Mouse (Mus musculus): ENCODE results near the gene Tmem54. TPM values are rescaled to one million over a fixed set of nuclear protein-coding genes. Genes with fewer than 3 reads are reported as not detected.

Tmem54 gene
- not detected for total RNA-seq (2023)

GRCm38 (mm10) chr4:129105356-129105755, at the start of gene Tmem54:
Gene Tmem54 (plus strand): TSS chr4:129105548.

GRCm38 (mm10) chr4:129058207-129059092, 46.9 kb upstream of the Tmem54 start, which contains the start of gene Rnf19b:
Gene Rnf19b (plus strand): TSS chr4:129058271.

GRCm38 (mm10) chr4:129121569-129122086, 16.3 kb downstream of the Tmem54 start, which contains the start of gene Hpca:
Gene Hpca (minus strand): TSS chr4:129122036.

GRCm38 (mm10) chr4:129136579-129137391, 31.4 kb downstream of the Tmem54 start, which contains the start of gene Fndc5:
Gene Fndc5 (plus strand): TSS chr4:129136999.

Other genes with a start within 250 kb of the Tmem54 start
- gene Trim62, start 222.0 kb upstream of the Tmem54 start, total RNA-seq (2023): 1 to 10 TPM; 2.3 to 3.0 TPM
- gene Azin2, start 143.1 kb upstream of the Tmem54 start, total RNA-seq (2023): under 1 TPM in 1 of 2 experiments, not detected in 1; 0.61 TPM
- gene Ak2, start 113.6 kb upstream of the Tmem54 start, total RNA-seq (2023): 10 to 100 TPM; 79.6 to 80.1 TPM
- gene Rnf19b, start 47.3 kb upstream of the Tmem54 start, total RNA-seq (2023): 100 to 1,000 TPM; 117 to 145 TPM
- not detected for gene Hpca, start 16.5 kb downstream of the Tmem54 start, total RNA-seq (2023)
- gene Fndc5, start 31.5 kb downstream of the Tmem54 start, total RNA-seq (2023): not detected
- gene S100pbp, start 84.2 kb downstream of the Tmem54 start, total RNA-seq (2023): 10 to 100 TPM; 51.9 to 52.3 TPM
- gene Yars, start 84.2 kb downstream of the Tmem54 start, total RNA-seq (2023): 10 to 100 TPM; 47.4 to 56.5 TPM
- gene C77080, start 155.9 kb downstream of the Tmem54 start, total RNA-seq (2023): under 1 TPM; 0.21 to 0.29 TPM
- gene Sync, start 182.1 kb downstream of the Tmem54 start, total RNA-seq (2023): not detected
- 100 to 1,000 TPM; 148 to 152 TPM for gene Rbbp4, start 229.8 kb downstream of the Tmem54 start, total RNA-seq (2023)
- 10 to 100 TPM; 41.3 to 51.8 TPM for gene Zbtb8os, start 230.1 kb downstream of the Tmem54 start, total RNA-seq (2023)

Data from B cell, adult 67 days (primary cell).